In the genomic region with DNA sequence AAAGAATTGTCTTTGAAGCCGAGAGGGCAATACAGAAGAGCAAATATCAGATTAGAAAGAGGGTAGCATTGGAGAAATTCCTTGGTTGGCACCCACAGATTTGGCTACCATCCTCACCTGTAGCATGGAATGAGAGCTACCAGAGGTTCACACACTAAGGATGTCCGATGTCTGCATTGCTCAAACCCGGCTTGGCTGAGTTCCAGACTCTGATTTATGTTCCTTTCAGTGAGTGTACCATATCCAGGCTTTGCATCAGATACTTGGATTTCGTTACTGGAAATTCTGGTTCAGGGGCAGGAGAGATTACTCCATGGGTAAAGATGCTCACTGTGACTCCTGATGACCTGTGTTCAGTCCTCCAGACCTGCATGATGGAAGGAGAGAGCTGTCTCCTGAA, we compare ENCODE assay signal across 22 mouse cellular contexts. TPM values are rescaled to one million over a fixed set of nuclear protein-coding genes. Genes with fewer than 3 reads are reported as not detected.
A peak's percentile ranks its signal among the peaks of the same experiment; 100 is the strongest.
DNase-seq lines count a peak whose midpoint lies in the region; ATAC-seq and TF ChIP-seq lines count a peak whose summit lies in the region.
"Had no signal": no experiment of that assay in that cellular context is flagged by ENCODE, and none has a peak within 500 bp of the region (broad histone marks: within the 10 kb centered on the region; RNA-seq: fewer than 3 reads in every experiment).

No protein-coding gene starts in this region.

- no peak overlapping the region for H3K4me2 ChIP-seq in lung, embryonic 14.5 days
- H3K4me2 ChIP-seq in lung, postnatal 0 days (replicated peaks; ENCODE audit: low read depth, low read length), result no peak overlapping the region
- no peak overlapping the region for H3K4me2 ChIP-seq in kidney, embryonic 15.5 days
- H3K4me2 ChIP-seq: embryonic facial prominence, embryonic 15.5 days; forebrain, embryonic 12.5 days; heart, embryonic 11.5 days; hindbrain, embryonic 12.5 days; hindbrain, embryonic 15.5 days had no signal

- WGBS in lung, embryonic 14.5 days, result 61% methylated on average over 4 of the region's 4 CpGs
- 55% methylated on average over 4 of the region's 4 CpGs for WGBS in lung, postnatal 0 days
- 58% methylated on average over 4 of the region's 4 CpGs for WGBS in kidney, embryonic 15.5 days

- H3K27me3 ChIP-seq in lung, embryonic 14.5 days (ENCODE audit: insufficient read depth, low read length), result no peaks in the 10 kb centered on the region
- no peaks in the 10 kb centered on the region for H3K27me3 ChIP-seq in lung, postnatal 0 days (replicated peaks; ENCODE audit: insufficient read depth, low read length)
- no peaks in the 10 kb centered on the region for H3K27me3 ChIP-seq in kidney, embryonic 15.5 days
- H3K27me3 ChIP-seq: embryonic facial prominence, embryonic 15.5 days; forebrain, embryonic 12.5 days; hindbrain, embryonic 12.5 days; hindbrain, embryonic 15.5 days had no signal

- no peak for TF ChIP-seq CTCF in lung, embryonic 14.5 days (IDR thresholded peaks at IDR 0.05; ENCODE audit: low read depth)
- no peak for TF ChIP-seq CTCF in lung, postnatal 0 days (IDR thresholded peaks at IDR 0.05)

- H3K9ac ChIP-seq in lung, embryonic 14.5 days, result no peak overlapping the region
- H3K9ac ChIP-seq in lung, postnatal 0 days (replicated peaks; ENCODE audit: low read depth), result no peak overlapping the region
- H3K9ac ChIP-seq in kidney, embryonic 15.5 days, result no peak overlapping the region
- H3K9ac ChIP-seq: embryonic facial prominence, embryonic 15.5 days; forebrain, embryonic 12.5 days; hindbrain, embryonic 12.5 days; hindbrain, embryonic 15.5 days had no signal

- no peak for TF ChIP-seq EP300 in lung, postnatal 0 days (IDR thresholded peaks at IDR 0.05)

- no peak overlapping the region for H3K4me3 ChIP-seq in lung, embryonic 14.5 days (ENCODE audit: low read depth, low read length)
- H3K4me3 ChIP-seq in lung, postnatal 0 days (ENCODE audit: low read depth, low read length), result no peak overlapping the region
- no peak overlapping the region for H3K4me3 ChIP-seq in kidney, embryonic 15.5 days (replicated peaks)
- H3K4me3 ChIP-seq: embryonic facial prominence, embryonic 15.5 days; forebrain, embryonic 12.5 days; hindbrain, embryonic 12.5 days; hindbrain, embryonic 15.5 days had no signal

- ATAC-seq in lung, embryonic 14.5 days (ENCODE audit: insufficient read depth), result no peak
- ATAC-seq in lung, postnatal 0 days, result no peak
- ATAC-seq in kidney, embryonic 15.5 days (replicated peaks; ENCODE audit: low FRiP score), result no peak
- ATAC-seq: forebrain, embryonic 16.5 days; intestine, postnatal 0 days had no signal

- no peaks in the 10 kb centered on the region for H3K36me3 ChIP-seq in lung, embryonic 14.5 days (ENCODE audit: insufficient read depth)
- H3K36me3 ChIP-seq in lung, postnatal 0 days (ENCODE audit: insufficient read depth, low read length), result no peaks in the 10 kb centered on the region
- no peaks in the 10 kb centered on the region for H3K36me3 ChIP-seq in kidney, embryonic 15.5 days
- H3K36me3 ChIP-seq: embryonic facial prominence, embryonic 15.5 days; forebrain, embryonic 12.5 days; hindbrain, embryonic 12.5 days; hindbrain, embryonic 15.5 days had no signal

- no peaks in the 10 kb centered on the region for H3K9me3 ChIP-seq in lung, embryonic 14.5 days (ENCODE audit: low read depth, low read length)
- no peaks in the 10 kb centered on the region for H3K9me3 ChIP-seq in lung, postnatal 0 days (ENCODE audit: low read length)
- H3K9me3 ChIP-seq in kidney, embryonic 15.5 days (replicated peaks), result no peaks in the 10 kb centered on the region
- H3K9me3 ChIP-seq: embryonic facial prominence, embryonic 15.5 days; forebrain, embryonic 12.5 days; hindbrain, embryonic 12.5 days; hindbrain, embryonic 15.5 days had no signal

- DNase-seq in lung, embryonic 14.5 days, result peak; percentile 12
- DNase-seq in lung, postnatal 0 days (ENCODE audit: low spot score), result no peak
- DNase-seq in 3T3-L1 (ENCODE audit: low read depth, low spot score) (peak; percentile 18), MN1 (ENCODE audit: low spot score) (peak; percentile 32)
- DNase-seq in gonadal fat pad, adult 2 months (ENCODE audit: low read depth), result peak; percentile 99
- DNase-seq in cerebellum, postnatal 10 days, result no peak
- DNase-seq: adrenal gland, adult 2 months; adrenal gland, postnatal 14 days; cerebellum, adult 11 months; cerebellum, adult 2 months; cerebellum, adult 9-11 months; cerebellum, postnatal 36 days; embryo, embryonic 11 days; gastrocnemius, postnatal 14 days had no signal

- no peak overlapping the region for H3K27ac ChIP-seq in lung, embryonic 14.5 days (ENCODE audit: low read depth)
- H3K27ac ChIP-seq in lung, postnatal 0 days (ENCODE audit: low read length), result no peak overlapping the region
- no peak overlapping the region for H3K27ac ChIP-seq in kidney, embryonic 15.5 days
- H3K27ac ChIP-seq: embryonic facial prominence, embryonic 15.5 days; forebrain, embryonic 12.5 days; hindbrain, embryonic 12.5 days; hindbrain, embryonic 15.5 days had no signal

- H3K4me1 ChIP-seq in lung, embryonic 14.5 days (ENCODE audit: insufficient read depth), result no peaks in the 10 kb centered on the region
- no peaks in the 10 kb centered on the region for H3K4me1 ChIP-seq in lung, postnatal 0 days (ENCODE audit: insufficient read depth, low read depth, low read length)
- no peaks in the 10 kb centered on the region for H3K4me1 ChIP-seq in kidney, embryonic 15.5 days
- H3K4me1 ChIP-seq: embryonic facial prominence, embryonic 15.5 days; forebrain, embryonic 12.5 days; hindbrain, embryonic 12.5 days; hindbrain, embryonic 15.5 days had no signal

RNA-seq across cellular contexts. Expression of a gene that starts 13.9 kb away (rescaled TPM):
- polyA plus RNA-seq in lung, embryonic 14.5 days (2014; fragmentation: Nextera tagmentation; extraction: Ambion mirVana), result 83.6 and 88.6 TPM in 2 replicates
- polyA plus RNA-seq in lung, postnatal 0 days (2015; fragmentation: Nextera tagmentation; extraction: Ambion mirVana), result 84.8 and 87.0 TPM in 2 replicates
- polyA plus RNA-seq in gonadal fat pad, adult 2 months (2012; rRNA removed), result 5.2 and 6.7 TPM in 2 replicates
- 98.0 and 106 TPM in 2 replicates for polyA plus RNA-seq in kidney, embryonic 15.5 days (2015; fragmentation: Nextera tagmentation; extraction: Ambion mirVana)

Comparison
In these comparisons a context has a peak if more than half of its experiments do, and no peak if none do; other contexts are left out.
1. DNase-seq: peak in lung, embryonic 14.5 days (single experiment), 3T3-L1 (single experiment), MN1 (single experiment) and gonadal fat pad, adult 2 months (single experiment); none in lung, postnatal 0 days (single experiment) and cerebellum, postnatal 10 days (0 of 2).
2. RNA of a gene that starts 13.9 kb away (polyA plus RNA-seq): 98.0 to 106 TPM in kidney, embryonic 15.5 days, 84.8 to 87.0 TPM in lung, postnatal 0 days and 83.6 to 88.6 TPM in lung, embryonic 14.5 days; 5.2 to 6.7 TPM in gonadal fat pad, adult 2 months; every median in the first group is over 10 times any median in the second.